Mouse (Mus musculus) adipocyte (in vitro differentiated cells): Measurements from ENCODE around the gene Tnfrsf19.

Experiments used
- DNase-seq: peaks from one replicate; pipeline ENCODE4 v3.0.0-alpha.2; 2016; ENCODE audit warnings: low spot score

Tnfrsf19 gene

DNA sequence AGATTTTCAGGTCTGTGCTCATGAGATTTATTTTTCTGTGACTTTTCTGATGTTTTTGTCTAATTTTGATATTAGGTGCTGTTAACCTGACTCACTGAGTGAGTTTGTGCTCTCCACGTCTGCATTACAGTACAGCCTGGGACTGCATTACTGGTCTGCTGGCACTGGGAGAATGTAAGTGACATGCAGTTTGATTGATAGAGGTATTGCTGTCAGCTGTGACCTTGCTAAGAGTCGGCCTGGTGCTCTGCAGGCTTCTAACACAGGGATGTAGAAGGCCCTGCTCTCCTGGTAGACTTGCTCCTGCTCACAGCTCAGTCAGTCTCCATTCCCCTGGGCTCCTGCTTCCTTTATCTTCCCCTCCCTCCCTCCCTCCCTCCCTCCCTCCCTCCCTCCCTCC lies 25.3 kb downstream of the Tnfrsf19 start:
- no peak for DNase-seq

GRCm38 (mm10) chr14:61019880-61020279 lies 26.4 kb downstream of the Tnfrsf19 start:
- no peak for DNase-seq

GRCm38 (mm10) chr14:61014544-61014943 lies 31.7 kb downstream of the Tnfrsf19 start:
- DNase-seq = no peak

- DNase-seq = no peak
Measured at GRCm38 (mm10) chr14:61012397-61012931, 33.8 kb downstream of the Tnfrsf19 start.

DNA sequence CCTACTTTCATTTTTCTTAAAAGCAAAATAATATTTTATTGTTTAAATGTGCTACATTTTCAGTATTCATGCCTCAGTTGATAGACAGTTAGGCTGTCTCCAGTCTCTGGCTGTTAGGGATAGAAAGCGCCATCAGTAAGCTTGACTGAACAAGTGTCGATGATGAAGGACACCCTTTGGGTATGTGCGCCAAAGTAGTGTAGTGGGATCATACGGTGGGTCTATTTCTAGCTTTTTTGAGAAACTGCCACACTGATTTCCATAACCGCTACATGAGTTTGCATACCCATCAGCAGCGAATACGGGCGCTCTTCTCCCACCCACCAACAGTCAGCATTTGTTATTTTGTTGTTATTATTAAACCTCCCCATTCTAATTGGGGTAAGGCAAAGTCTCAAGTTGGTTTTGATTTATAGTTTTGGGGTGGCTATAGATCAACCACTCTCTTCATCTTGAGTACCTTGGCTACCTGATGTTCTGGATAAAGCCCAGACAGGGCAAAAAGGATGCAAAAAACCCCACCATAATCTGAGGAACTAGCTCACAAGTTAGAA lies 34.6 kb downstream of the Tnfrsf19 start:
- DNase-seq = no peak

GRCm38 (mm10) chr14:61005127-61005837 lies 41.0 kb downstream of the Tnfrsf19 start:
- DNase-seq = no peak

DNA sequence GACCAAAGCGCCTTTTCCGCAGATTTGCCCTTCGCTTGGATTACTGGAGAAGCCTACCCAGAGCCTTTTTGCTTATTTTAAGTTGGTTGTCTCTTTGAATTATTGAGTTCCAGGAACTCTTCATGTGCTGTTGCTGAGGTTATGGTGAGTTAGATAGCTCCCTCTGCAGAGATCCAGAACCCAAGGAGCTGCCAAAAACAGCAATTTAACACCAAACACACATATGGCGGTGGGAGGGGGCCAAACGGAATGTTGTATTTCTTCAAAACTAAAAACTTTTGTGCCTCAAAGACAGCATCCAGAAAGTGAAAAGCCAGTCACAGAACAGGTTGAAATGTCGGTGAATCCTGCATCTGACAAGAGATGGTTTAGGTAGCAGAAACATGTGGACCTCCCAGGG lies 42.6 kb downstream of the Tnfrsf19 start:
- DNase-seq = no peak

DNA sequence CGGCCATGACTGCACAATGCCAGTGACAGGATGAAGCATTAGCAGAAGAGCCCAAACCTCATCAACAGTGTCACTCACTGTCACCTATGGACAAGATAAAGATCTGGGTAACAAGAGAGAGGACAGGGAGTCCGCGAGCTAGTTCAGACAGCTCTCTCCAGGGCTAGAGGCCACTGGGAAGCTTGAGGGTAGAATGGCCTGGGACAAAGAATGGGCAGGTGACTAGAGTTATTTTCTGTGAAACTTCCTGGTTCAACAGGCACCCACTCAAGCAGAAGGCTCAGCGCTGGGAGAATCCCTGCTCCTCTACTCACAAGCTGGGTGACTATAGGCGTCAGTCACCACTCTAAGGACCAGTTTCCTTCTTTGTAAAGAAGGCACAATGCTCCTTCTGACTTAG lies 46.2 kb downstream of the Tnfrsf19 start:
- DNase-seq = no peak

- DNase-seq = no peak
Measured at GRCm38 (mm10) chr14:60996556-60996955, 49.7 kb downstream of the Tnfrsf19 start.

DNA sequence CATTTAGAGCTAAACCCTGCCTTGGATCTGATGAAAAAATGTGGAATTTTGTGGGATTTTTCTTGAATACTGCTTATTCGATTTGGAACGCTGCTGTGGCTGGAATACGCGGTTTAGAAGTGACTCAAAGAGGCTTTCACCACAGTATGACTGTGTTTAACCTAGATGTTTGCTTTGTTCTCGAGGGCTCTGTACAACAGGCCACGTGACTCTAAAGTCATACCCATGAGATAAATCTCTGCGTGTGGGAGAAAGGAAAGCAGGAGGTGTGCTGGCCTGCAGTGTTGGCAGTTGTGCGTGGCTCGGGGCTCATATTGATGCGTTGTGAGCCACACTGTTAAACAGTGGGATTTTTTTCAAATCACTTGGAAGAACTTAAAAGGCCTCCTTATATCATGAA lies 52.8 kb downstream of the Tnfrsf19 start:
- DNase-seq = no peak

DNA sequence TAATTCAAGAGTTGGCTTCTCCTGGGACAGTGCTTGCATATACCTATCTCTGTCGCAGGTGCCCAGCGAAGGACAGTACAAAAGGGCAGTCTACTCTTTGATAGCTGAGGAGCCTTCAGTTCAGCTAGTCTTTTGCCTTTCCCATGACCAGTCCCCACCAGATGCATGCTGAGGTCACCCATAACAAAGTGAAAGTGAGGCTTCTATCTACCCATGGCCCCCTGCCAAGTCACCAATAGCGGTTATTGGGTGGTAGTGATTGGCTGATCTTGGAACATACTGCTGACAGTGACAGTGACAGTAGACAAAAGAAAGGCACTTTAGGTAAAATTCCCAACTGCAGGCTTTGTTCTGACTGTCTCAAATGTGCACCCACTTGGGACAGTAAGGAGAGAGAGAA lies 53.2 kb downstream of the Tnfrsf19 start:
- no peak for DNase-seq

DNA sequence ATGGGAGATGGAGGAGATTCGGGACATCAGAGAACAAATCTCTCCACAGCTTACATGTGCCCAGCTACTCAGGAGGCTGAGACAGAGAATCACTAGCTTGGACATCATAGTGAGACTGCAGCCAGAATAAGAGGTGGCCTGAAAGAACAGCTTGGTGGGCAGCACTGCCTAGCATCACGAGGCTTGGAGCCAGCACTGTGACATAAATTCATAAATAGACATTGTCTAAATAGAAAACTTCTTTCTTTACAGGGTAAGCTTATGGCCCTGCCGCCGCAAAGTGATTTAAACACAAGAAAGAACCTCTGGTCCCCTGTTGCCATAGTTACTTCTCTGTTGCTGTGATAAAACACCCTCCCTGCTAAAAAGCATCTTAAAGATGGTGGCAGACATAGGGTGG lies 54.1 kb downstream of the Tnfrsf19 start:
- no peak for DNase-seq

GRCm38 (mm10) chr14:60988228-60988627 lies 58.1 kb downstream of the Tnfrsf19 start:
- no peak for DNase-seq

GRCm38 (mm10) chr14:60986926-60987325 lies 59.4 kb downstream of the Tnfrsf19 start:
- DNase-seq = no peak

DNA sequence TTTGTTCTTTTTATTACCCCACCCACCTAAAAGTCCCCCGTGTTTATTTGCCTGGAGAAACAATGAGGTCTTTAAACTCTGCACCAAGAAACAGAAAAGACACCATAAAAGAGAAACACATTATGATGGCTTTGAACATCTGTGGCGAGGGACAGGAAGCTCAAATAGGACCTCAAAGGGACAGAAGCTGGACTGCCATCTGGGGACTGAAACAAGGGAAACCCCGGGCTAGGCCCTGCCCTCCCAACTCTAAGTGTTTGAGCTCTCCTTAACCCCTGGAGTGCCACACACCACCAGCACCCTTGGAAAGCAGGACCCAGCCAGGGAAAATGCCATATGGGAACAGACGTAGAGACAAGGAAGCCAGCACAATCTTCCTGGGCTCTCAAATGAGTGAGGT lies 61.2 kb downstream of the Tnfrsf19 start:
- no peak for DNase-seq

DNA sequence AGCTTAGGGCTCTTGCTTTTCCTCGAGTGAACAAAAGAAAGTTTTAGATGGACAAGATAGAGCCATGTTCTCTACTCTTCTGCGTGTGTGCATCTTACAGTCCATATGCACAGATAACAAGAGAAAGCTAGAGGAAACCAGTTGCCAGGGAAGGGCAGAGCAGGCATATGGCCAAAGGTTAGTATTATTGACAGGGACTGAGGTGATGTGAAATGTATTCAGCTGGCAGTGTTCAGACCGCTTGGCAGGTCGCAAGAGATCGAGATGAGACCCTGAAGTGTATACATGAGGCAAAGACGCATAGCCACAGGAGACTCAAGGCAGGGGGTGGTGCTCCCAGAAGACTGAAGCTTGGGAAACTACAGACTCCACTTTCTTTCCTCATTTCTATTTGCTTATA lies 62.0 kb downstream of the Tnfrsf19 start:
- DNase-seq = no peak

- no peak for DNase-seq
Measured at GRCm38 (mm10) chr14:60982126-60982525, 64.2 kb downstream of the Tnfrsf19 start.

- peak; percentile 22 for DNase-seq
Measured at GRCm38 (mm10) chr14:60980244-60980887, 65.9 kb downstream of the Tnfrsf19 start.

DNA sequence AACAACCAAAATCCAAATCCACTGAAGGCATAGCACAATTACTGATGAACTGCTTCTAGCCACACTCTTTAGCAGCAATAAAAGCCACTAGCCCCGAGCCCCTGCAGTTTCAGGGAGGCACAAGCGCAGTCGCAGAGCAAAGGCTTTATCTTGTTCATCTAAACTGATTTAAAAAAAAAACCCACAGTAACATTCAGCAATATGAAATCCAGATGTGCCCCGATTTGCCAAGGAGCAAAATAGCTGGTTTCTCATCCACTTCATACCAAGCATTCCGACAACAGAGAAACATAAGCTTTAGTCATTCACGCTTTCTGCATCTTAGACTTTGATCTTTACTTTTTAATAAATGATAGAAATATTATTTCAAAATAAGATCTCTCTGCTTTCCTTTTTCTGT lies 68.2 kb downstream of the Tnfrsf19 start:
- DNase-seq = no peak

GRCm38 (mm10) chr14:60976231-60976630 lies 70.1 kb downstream of the Tnfrsf19 start:
- DNase-seq = no peak

- peak; percentile 18 for DNase-seq
Measured at GRCm38 (mm10) chr14:60975736-60976135, 70.6 kb downstream of the Tnfrsf19 start.

DNA sequence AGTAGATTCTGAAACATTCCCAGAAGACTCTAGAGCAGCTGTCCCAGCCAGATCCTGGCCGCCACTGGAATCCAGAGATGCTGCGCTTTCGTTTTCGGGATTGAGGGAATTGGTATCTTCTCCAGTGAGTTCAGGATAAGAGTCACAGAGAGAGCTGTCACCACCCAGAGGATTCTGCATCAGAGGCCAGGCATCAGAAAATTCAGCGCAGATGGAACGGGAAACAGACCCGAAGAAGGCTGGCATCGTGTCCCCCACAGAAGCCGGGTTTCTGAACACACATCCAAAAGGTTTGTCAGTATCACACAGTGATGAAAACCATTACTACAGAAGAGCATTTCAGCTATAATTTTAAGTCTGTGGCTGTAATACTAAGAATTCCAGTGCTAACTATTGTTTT lies 75.3 kb downstream of the Tnfrsf19 start:
- no peak for DNase-seq

- DNase-seq = no peak
Measured at GRCm38 (mm10) chr14:60966061-60966460, 80.2 kb downstream of the Tnfrsf19 start.
